Mouse (Mus musculus) midbrain, embryonic 13.5 days (tissue): ENCODE data around the gene Taf10. TPM values are rescaled to one million over a fixed set of nuclear protein-coding genes. Genes with fewer than 3 reads are reported as not detected.

Source experiments
- ATAC-seq: fragments of 200-750 bp; cut with Nextera tagmentation; 2 replicates; pipeline ENCODE4 v1.8.0; 2017; ENCODE audit warnings: mild to moderate bottlenecking, moderate TSS enrichment, moderate library complexity
- H3K27ac ChIP-seq: fragments of 300-500 bp; sonication (generic); 2 replicates; pipeline ENCODE4 v1.5.1; 2015; ENCODE audit warnings: inconsistent platforms, mild to moderate bottlenecking, moderate library complexity
- H3K27me3 ChIP-seq: fragments of 300-500 bp; sonication (generic); 2 replicates; pipeline ENCODE4 v1.6.1; 2015; ENCODE audit warnings: mild to moderate bottlenecking, inconsistent platforms
- H3K36me3 ChIP-seq: fragments of 300-500 bp; sonication (generic); 2 replicates; pipeline ENCODE4 v1.6.1; 2015; ENCODE audit warnings: mild to moderate bottlenecking, inconsistent platforms
- H3K4me1 ChIP-seq: fragments of 300-500 bp; sonication (generic); replicated peaks from 2 replicates; pipeline ENCODE4 v1.6.1; 2015; ENCODE audit warnings: inconsistent platforms
- H3K4me2 ChIP-seq: fragments of 300-500 bp; sonication (generic); replicated peaks from 2 replicates; pipeline ENCODE4 v1.6.1; 2015; ENCODE audit warnings: moderate library complexity, mild to moderate bottlenecking, inconsistent platforms
- H3K4me3 ChIP-seq: fragments of 300-500 bp; sonication (generic); replicated peaks from 2 replicates; pipeline ENCODE4 v1.5.1; 2015; ENCODE audit warnings: mild to moderate bottlenecking, inconsistent platforms
- H3K9ac ChIP-seq: fragments of 300-500 bp; sonication (generic); replicated peaks from 2 replicates; pipeline ENCODE4 v1.6.1; 2015; ENCODE audit warnings: mild to moderate bottlenecking, inconsistent platforms
- H3K9me3 ChIP-seq: fragments of 300-500 bp; sonication (generic); 2 replicates; pipeline ENCODE4 v1.6.1; 2016; ENCODE audit warnings: mild to moderate bottlenecking, inconsistent platforms
- WGBS: fragments of 180-500 bp; shearing (Covaris S2); methylation state at CpG from one replicate; pipeline ENCODE4 v1.1.7; 2015; 5-methylcytosine and 5-hydroxymethylcytosine counted together
- polyA plus RNA-seq: library from polyadenylated mRNA; unstranded; fragments of >200 nt; fragmentation: Nextera tagmentation; extraction: Ambion mirVana; gene quantifications from 2 replicates; pipeline ENCODE4 v1.2.1, GENCODE M21; 2015

The Taf10 gene
- polyA plus RNA-seq, 1 experiment from 2014 or later, result 127 TPM

- H3K9ac ChIP-seq, result peak overlapping the region; percentile 42; the same call in 1 of the 2 replicates
- H3K4me3 ChIP-seq, result no peak overlapping the region
- H3K9me3 ChIP-seq, result no peaks in the 10 kb centered on the region
- H3K27ac ChIP-seq, result no peak overlapping the region
- H3K4me1 ChIP-seq, result peaks cover 79% of the 10 kb centered on the region
- no peak for ATAC-seq
- WGBS, result 33% methylated on average over 8 of the region's 8 CpGs
- no peak overlapping the region for H3K4me2 ChIP-seq
- H3K36me3 ChIP-seq, result peaks cover 82% of the 10 kb centered on the region
- no peaks in the 10 kb centered on the region for H3K27me3 ChIP-seq
Measured at GRCm38 (mm10) chr7:105774661-105775060, 30.5 kb upstream of the Taf10 start.

DNA sequence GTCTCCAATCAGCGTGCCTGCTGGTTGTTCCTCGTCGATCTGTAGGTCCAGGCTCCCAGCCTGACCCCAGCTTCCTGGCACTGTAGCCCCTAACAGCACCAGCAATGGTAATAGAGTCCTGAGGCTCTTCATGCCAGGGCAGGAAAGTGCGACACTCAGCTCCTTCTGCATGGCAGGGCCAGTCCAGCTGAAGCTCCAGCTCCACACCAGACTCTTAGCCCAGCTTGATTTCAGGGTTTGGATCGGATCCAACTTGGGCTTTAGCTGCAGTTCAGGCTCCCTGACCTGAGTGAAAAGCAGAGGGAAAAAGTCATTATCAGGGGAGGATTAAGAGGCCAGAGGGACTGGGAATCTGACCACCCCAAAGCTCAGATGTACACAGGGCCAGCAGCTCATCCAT is 28.9 kb upstream of the Taf10 start:
- WGBS, result 81% methylated on average over 5 of the region's 5 CpGs
- Histone ChIP-seq H3K9ac (no peak overlapping the region), H3K4me3 (no peak overlapping the region), H3K27ac (no peak overlapping the region), H3K4me2 (no peak overlapping the region), H3K4me1 (peaks cover 79% of the 10 kb centered on the region), H3K36me3 (peaks cover 75% of the 10 kb centered on the region), H3K9me3 (no peaks in the 10 kb centered on the region), H3K27me3 (no peaks in the 10 kb centered on the region)
- ATAC-seq, result no peak

GRCm38 (mm10) chr7:105772331-105772730 is 28.2 kb upstream of the Taf10 start:
- H3K9me3 ChIP-seq, result no peaks in the 10 kb centered on the region
- peaks cover 79% of the 10 kb centered on the region for H3K4me1 ChIP-seq
- WGBS, result 97% methylated on average over 15 of the region's 15 CpGs
- H3K4me3 ChIP-seq, result no peak overlapping the region
- H3K27ac ChIP-seq, result no peak overlapping the region
- H3K27me3 ChIP-seq, result no peaks in the 10 kb centered on the region
- H3K9ac ChIP-seq, result no peak overlapping the region
- no peak overlapping the region for H3K4me2 ChIP-seq
- peaks cover 78% of the 10 kb centered on the region for H3K36me3 ChIP-seq
- no peak for ATAC-seq

DNA sequence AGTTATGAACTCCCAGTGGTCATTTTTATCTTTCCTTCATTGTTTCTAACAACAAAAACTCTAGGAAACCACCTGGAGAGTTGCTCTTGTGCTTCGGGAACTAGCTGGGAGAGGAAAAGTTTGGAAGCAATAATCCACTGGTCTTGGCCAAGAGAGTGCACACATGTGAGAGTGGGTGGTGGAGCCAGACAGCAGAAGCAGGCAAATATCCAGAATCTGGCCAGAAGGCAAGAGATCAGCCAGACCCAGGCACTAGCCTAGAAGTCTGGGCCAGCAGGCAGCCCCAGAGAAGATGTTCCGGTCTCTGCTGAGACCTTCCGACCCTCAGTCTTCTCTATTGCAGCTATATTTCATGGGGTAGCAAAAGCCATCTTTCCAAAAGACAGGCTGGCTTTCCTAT is 25.8 kb upstream of the Taf10 start:
- Histone ChIP-seq H3K4me2 (no peak overlapping the region), H3K9ac (no peak overlapping the region), H3K4me1 (peaks cover 62% of the 10 kb centered on the region), H3K27ac (no peak overlapping the region), H3K27me3 (peaks cover 11% of the 10 kb centered on the region), H3K4me3 (no peak overlapping the region), H3K9me3 (no peaks in the 10 kb centered on the region), H3K36me3 (peaks cover 83% of the 10 kb centered on the region)
- 93% methylated on average over 3 of the region's 3 CpGs for WGBS
- no peak for ATAC-seq

GRCm38 (mm10) chr7:105767729-105768165 is 23.6 kb upstream of the Taf10 start:
- H3K27ac ChIP-seq, result peak overlapping the region; percentile 52
- H3K4me2 ChIP-seq, result 0 out of 2 replicates have a peak overlapping the region, but pooled peaks have one; percentile 2
- peaks cover 92% of the 10 kb centered on the region for H3K36me3 ChIP-seq
- no peak overlapping the region for H3K4me3 ChIP-seq
- no peaks in the 10 kb centered on the region for H3K9me3 ChIP-seq
- H3K4me1 ChIP-seq, result peaks cover 49% of the 10 kb centered on the region
- H3K27me3 ChIP-seq, result peaks cover 31% of the 10 kb centered on the region
- peak; percentile 44 for ATAC-seq
- peak overlapping the region; percentile 10; the same call in 1 of the 2 replicates for H3K9ac ChIP-seq
- 13% methylated on average over 6 of the region's 6 CpGs for WGBS

- Histone ChIP-seq H3K4me3 (no peak overlapping the region), H3K27me3 (peaks cover 37% of the 10 kb centered on the region), H3K36me3 (peaks cover 82% of the 10 kb centered on the region), H3K4me1 (peaks cover 26% of the 10 kb centered on the region), H3K9ac (no peak overlapping the region), H3K27ac (no peak overlapping the region), H3K4me2 (no peak overlapping the region), H3K9me3 (no peaks in the 10 kb centered on the region)
- WGBS, result 86% methylated on average over 11 of the region's 11 CpGs
- no peak for ATAC-seq
Measured at GRCm38 (mm10) chr7:105764331-105764730, 20.2 kb upstream of the Taf10 start.

- no peak overlapping the region for H3K4me2 ChIP-seq
- peaks cover 9% of the 10 kb centered on the region for H3K4me1 ChIP-seq
- 20% methylated on average over 55 of the region's 55 CpGs for WGBS
- H3K4me3 ChIP-seq, result no peak overlapping the region
- H3K27ac ChIP-seq, result no peak overlapping the region
- peaks cover 37% of the 10 kb centered on the region for H3K27me3 ChIP-seq
- peaks cover 88% of the 10 kb centered on the region for H3K36me3 ChIP-seq
- peak; percentile 12 for ATAC-seq
- H3K9ac ChIP-seq, result no peak overlapping the region
- no peaks in the 10 kb centered on the region for H3K9me3 ChIP-seq
Measured at GRCm38 (mm10) chr7:105762517-105763270, 18.5 kb upstream of the Taf10 start.

DNA sequence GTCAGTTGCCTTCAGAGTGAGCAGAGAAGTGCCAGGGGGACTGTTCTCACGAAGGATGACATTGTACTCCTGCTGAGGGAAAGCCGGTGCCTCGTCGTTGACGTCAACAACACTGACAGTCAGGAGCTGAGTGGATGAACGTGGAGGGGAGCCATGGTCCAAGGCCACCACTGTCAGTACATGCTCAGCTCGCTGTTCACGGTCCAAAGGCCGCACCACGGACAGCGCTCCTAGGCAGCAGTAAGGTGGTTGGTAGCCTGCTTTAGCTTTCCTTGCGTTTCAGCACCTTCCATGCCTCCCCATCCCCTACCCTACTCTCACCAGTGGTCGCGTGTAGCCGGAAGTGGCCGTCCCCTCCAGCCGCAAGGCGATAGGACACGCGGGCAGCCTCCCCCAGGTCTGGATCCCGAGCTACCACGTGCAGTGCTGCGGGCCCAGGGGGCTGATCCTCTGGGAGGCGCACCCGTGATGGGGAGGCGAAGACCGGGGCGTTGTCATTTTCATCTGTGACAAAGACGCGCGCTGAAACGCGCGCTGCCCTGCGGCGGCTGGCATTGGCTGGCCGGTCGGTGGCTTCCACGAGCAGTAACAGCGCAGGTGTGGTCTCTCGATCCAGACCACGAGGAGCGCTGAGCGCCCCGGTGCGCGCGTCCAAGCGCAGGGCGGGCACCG is 17.8 kb upstream of the Taf10 start:
- ATAC-seq, result peak; percentile 24
- Histone ChIP-seq H3K27ac (no peak overlapping the region), H3K4me3 (no peak overlapping the region), H3K4me2 (no peak overlapping the region), H3K27me3 (peaks cover 37% of the 10 kb centered on the region), H3K4me1 (peaks cover 4% of the 10 kb centered on the region; the same call in 1 of the 2 replicates), H3K36me3 (peaks cover 89% of the 10 kb centered on the region), H3K9me3 (no peaks in the 10 kb centered on the region), H3K9ac (no peak overlapping the region)
- 17% methylated on average over 50 of the region's 51 CpGs for WGBS

- peaks cover 16% of the 10 kb centered on the region for H3K4me1 ChIP-seq
- no peak for ATAC-seq
- peaks cover 74% of the 10 kb centered on the region for H3K36me3 ChIP-seq
- no peak overlapping the region for H3K9ac ChIP-seq
- H3K27me3 ChIP-seq, result no peaks in the 10 kb centered on the region
- no peak overlapping the region for H3K27ac ChIP-seq
- no peak overlapping the region for H3K4me3 ChIP-seq
- 93% methylated on average over 10 of the region's 10 CpGs for WGBS
- H3K9me3 ChIP-seq, result no peaks in the 10 kb centered on the region
- H3K4me2 ChIP-seq, result no peak overlapping the region
Measured at GRCm38 (mm10) chr7:105753281-105753680, 9.1 kb upstream of the Taf10 start.

- 98% methylated on average over 2 of the region's 2 CpGs for WGBS
- Histone ChIP-seq H3K27ac (no peak overlapping the region), H3K36me3 (peaks cover 73% of the 10 kb centered on the region), H3K9ac (0 out of 2 replicates have a peak overlapping the region, but pooled peaks have one; percentile 34), H3K27me3 (no peaks in the 10 kb centered on the region), H3K4me2 (no peak overlapping the region), H3K4me3 (no peak overlapping the region), H3K9me3 (no peaks in the 10 kb centered on the region), H3K4me1 (peaks cover 16% of the 10 kb centered on the region)
- peak; percentile 25 for ATAC-seq
Measured at GRCm38 (mm10) chr7:105752716-105753115, 8.6 kb upstream of the Taf10 start.

DNA sequence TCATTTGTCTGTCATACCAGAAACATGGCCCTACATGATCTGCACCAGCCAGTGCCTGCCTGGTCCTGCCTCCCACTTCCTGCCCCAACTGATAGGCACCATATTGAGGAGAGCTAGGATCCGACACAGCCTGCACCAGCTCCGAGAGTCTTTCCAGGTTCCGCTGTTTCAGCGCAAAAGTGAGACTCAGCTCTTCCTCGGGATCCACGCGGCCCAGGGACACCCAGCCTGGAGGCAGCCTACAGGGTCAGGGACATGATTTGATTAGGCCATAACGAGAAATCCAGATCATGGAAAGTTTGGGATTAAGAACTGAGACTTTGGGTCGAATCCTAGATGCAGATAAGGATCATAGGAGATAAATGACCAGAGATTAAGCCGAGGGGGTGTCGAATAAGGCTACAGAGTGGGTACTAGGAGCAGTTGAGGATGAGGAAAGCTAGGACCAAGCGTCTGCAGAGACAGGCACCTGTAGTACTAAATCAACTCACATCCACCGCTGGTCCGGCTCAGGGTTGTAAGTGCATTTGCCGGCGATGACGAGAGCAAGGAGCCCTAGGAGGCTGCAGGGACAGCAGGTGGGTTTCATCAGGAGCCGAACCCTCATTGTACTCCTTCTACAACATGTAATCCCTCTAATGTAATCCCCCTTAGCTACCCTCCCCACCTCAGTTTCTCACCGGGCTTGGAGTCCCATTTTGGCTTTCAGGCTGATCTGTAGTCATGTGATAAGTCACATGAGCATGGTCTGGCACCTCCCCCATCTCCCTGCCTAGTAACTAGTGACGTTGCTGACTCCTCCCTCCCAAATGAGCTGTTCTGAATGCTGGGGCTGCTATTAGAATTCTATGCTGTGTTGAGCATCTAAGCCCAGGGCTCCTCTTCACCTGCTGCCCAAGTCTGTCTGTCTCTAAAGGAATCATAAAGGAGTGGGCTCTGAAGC is 7.6 kb upstream of the Taf10 start, which contains the start of gene Tpp1:
Gene Tpp1, minus strand, starts transcription at position 745 of the 943 bp plus-strand sequence.
- Histone ChIP-seq H3K4me1 (peaks cover 16% of the 10 kb centered on the region), H3K4me3 (peak within 1 kb of the TSS; percentile 41), H3K36me3 (peaks cover 71% of the 10 kb centered on the region), H3K27ac (peak within 1 kb of the TSS; percentile 25; the same call in 1 of the 2 replicates), H3K27me3 (no peaks in the 10 kb centered on the region), H3K4me2 (peak within 1 kb of the TSS; percentile 56), H3K9ac (peak within 1 kb of the TSS; percentile 64), H3K9me3 (no peaks in the 10 kb centered on the region)
- peak; percentile 87 for ATAC-seq
- WGBS, result 21% methylated on average over 20 of the region's 20 CpGs
